8 mouse cellular contexts compared by ENCODE assay signal in the genomic region with DNA sequence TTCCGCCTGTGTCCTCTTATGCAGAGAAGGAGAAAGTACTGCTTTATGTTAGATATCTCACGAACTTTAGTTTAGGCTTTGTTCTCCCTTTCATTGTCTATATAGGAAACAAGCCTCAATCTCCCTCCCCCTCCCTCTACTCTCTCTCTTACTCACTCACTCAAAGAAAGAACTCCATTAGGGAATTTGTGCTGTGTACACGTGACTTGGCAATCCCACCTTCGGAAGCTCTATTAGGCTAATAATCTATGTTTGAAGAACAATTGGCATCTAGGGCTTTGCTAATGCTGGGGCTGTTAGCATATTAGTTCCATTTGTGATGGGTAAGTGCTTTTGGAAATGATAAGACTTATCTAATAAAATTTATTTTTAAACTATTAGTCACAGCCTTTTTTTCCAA.
"Had no signal": no experiment of that assay in that cellular context is flagged by ENCODE, and none has a peak within 500 bp of the region (broad histone marks: within the 10 kb centered on the region; RNA-seq: fewer than 3 reads in every experiment).

No protein-coding gene starts in this region.

- H3K9me3 ChIP-seq: limb, embryonic 12.5 days; liver, embryonic 13.5 days had no signal

- H3K27ac ChIP-seq: limb, embryonic 12.5 days; liver, embryonic 13.5 days; stomach, postnatal 0 days had no signal

- H3K4me3 ChIP-seq: limb, embryonic 12.5 days; liver, embryonic 13.5 days had no signal

- H3K27me3 ChIP-seq: limb, embryonic 12.5 days; liver, embryonic 13.5 days had no signal

- H3K4me2 ChIP-seq: limb, embryonic 12.5 days; liver, embryonic 13.5 days had no signal

- H3K36me3 ChIP-seq: limb, embryonic 12.5 days; liver, embryonic 13.5 days had no signal

- H3K4me1 ChIP-seq: liver, embryonic 13.5 days had no signal

- DNase-seq: kidney, adult 8-10 months; kidney, postnatal 25 days; liver; liver, embryonic 13.5 days; liver, postnatal 0 days; thymus, postnatal 4 days had no signal

- ATAC-seq: liver, postnatal 0 days had no signal

- H3K9ac ChIP-seq: limb, embryonic 12.5 days; liver, embryonic 13.5 days; liver, postnatal 0 days had no signal
